Mouse (Mus musculus): Measurements from ENCODE around the gene Ccdc92b. TPM values are rescaled to one million over a fixed set of nuclear protein-coding genes. Genes with fewer than 3 reads are reported as not detected.

Ccdc92b gene
- polyA plus RNA-seq, 1 experiment from 2014 or later: 3.6 TPM

DNA sequence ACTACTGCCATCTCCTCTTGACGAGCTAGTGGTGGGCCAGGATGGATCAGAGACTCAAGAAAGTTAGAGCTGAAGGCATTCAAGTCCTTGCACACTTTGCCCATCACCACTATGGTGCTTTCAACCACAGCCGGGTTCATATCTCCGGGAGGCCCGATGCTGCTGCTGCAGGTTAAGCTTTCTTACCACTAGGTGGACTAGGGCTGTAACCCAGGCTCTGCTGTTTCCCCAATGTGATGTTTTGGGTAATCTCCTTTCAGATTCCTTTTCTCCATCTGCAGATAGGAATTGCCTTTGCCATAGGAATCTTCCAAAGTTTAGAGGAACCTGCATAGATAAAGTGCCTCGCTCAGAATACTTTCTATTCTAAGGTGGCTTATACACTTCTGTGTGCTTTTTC lies 3.8 kb upstream of the Ccdc92b start:
- H3K27me3 ChIP-seq (replicated peaks): peaks cover 62% of the 10 kb centered on the region
- no peaks in the 10 kb centered on the region for H3K9me3 ChIP-seq (replicated peaks)
- no peak overlapping the region for H3K9ac ChIP-seq (replicated peaks)
- no peak overlapping the region for H3K4me3 ChIP-seq (replicated peaks)
- no peaks in the 10 kb centered on the region for H3K36me3 ChIP-seq
- no peak overlapping the region for H3K4me2 ChIP-seq
- H3K27ac ChIP-seq (replicated peaks): no peak overlapping the region
- no peak for ATAC-seq (ENCODE audit: low FRiP score)
- WGBS: 54% methylated on average over 5 of the region's 5 CpGs
- H3K4me1 ChIP-seq: peaks cover 24% of the 10 kb centered on the region

DNA sequence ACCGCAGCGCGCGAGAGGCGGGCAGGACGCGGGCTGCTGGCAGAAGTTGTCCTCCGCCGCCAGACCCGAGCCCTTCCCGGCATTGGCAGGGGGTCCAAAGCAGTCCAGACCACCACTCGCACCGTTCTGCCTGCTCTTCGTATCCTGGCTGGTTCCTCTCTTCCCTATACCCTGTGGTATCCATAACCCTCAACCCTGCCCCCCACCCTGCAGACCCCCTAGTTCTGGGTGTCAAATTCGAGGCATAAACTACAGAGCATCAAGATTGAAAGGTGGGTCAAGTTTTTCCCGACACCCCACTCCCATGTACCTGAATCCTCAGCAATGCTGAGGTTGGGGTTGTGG lies 523 bp downstream of the Ccdc92b start:
- Histone ChIP-seq H3K36me3 (0 out of 2 replicates have a peak, but pooled peaks cover 6% of the 10 kb centered on the region), H3K9me3 (replicated peaks) (no peaks in the 10 kb centered on the region), H3K27ac (replicated peaks) (0 out of 2 replicates have a peak overlapping the region, but pooled peaks have one; percentile 42), H3K4me1 (peaks cover 18% of the 10 kb centered on the region), H3K4me3 (replicated peaks) (peak overlapping the region; percentile 73), H3K27me3 (replicated peaks) (peaks cover 40% of the 10 kb centered on the region), H3K4me2 (peak overlapping the region; percentile 73), H3K9ac (replicated peaks) (peak overlapping the region; percentile 76)
- 1% methylated on average over 16 of the region's 16 CpGs for WGBS
- peak; percentile 35; the same call in 1 of the 2 replicates for ATAC-seq (ENCODE audit: low FRiP score)

DNA sequence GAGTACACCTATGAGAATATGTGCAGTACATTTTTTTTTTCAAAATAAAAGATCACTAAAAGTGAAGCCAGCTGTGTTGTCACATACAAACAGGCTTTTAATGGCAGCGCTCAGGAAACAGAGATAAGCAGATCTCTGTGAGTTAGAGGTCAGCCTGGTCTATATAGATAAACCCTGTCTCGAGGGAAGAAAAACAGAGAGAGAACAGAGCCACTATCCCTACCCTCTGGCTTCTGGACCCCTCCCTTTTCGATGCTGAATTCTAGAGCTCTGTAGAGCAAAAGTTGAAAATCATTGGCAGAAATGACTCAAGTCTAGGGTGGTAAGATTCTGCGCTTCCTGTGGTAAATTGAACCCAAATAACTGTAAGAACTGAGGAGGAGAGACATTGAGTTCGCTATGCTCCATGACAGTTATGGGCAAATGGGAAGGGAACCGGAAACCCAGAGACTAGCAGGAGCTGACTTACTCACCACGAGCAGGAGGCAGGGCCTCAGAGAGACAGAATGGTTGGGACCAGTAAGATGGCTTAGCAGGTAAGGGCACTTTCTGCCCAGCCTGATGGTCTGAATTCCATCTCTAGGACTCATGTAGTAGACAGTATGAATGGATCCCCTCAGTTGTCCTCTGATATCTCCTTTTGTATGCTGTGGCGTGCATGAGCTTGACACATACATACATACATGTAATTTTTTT lies 2.7 kb downstream of the Ccdc92b start:
- H3K4me3 ChIP-seq (replicated peaks): no peak overlapping the region
- no peak for ATAC-seq (ENCODE audit: low FRiP score)
- H3K4me2 ChIP-seq: no peak overlapping the region
- WGBS: 87% methylated on average over 8 of the region's 8 CpGs
- H3K36me3 ChIP-seq: 0 out of 2 replicates have a peak, but pooled peaks cover 6% of the 10 kb centered on the region
- H3K9me3 ChIP-seq (replicated peaks): no peaks in the 10 kb centered on the region
- H3K9ac ChIP-seq (replicated peaks): no peak overlapping the region
- peaks cover 18% of the 10 kb centered on the region for H3K4me1 ChIP-seq
- no peak overlapping the region for H3K27ac ChIP-seq (replicated peaks)
- peaks cover 20% of the 10 kb centered on the region; the same call in 1 of the 2 replicates for H3K27me3 ChIP-seq (replicated peaks)

DNA sequence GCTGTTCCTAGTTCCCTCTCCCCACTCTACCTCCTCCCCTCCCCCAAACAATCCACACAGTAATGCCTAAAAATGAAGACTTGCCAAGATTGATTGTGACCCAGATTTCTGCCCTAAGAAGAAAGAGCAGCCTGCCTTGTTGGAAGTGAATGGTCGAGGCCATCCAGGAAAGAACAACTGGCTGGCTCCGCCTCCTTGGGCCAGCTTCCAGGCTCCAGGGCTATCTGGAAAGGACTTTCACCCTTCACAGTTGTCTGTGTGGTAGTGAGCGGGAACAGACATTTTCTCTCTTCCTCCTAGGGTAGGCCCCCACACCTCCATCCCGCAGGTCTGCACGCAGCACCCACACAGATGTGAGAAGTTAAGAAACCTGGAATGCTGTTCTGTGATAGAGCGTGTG lies 4.3 kb downstream of the Ccdc92b start:
- Histone ChIP-seq H3K4me2 (no peak overlapping the region), H3K36me3 (0 out of 2 replicates have a peak, but pooled peaks cover 8% of the 10 kb centered on the region), H3K4me1 (peaks cover 14% of the 10 kb centered on the region), H3K27me3 (replicated peaks) (peaks cover 16% of the 10 kb centered on the region; the same call in 1 of the 2 replicates), H3K27ac (replicated peaks) (no peak overlapping the region), H3K9ac (replicated peaks) (no peak overlapping the region), H3K9me3 (replicated peaks) (no peaks in the 10 kb centered on the region), H3K4me3 (replicated peaks) (no peak overlapping the region)
- no peak for ATAC-seq (ENCODE audit: low FRiP score)
- 76% methylated on average over 6 of the region's 6 CpGs for WGBS

DNA sequence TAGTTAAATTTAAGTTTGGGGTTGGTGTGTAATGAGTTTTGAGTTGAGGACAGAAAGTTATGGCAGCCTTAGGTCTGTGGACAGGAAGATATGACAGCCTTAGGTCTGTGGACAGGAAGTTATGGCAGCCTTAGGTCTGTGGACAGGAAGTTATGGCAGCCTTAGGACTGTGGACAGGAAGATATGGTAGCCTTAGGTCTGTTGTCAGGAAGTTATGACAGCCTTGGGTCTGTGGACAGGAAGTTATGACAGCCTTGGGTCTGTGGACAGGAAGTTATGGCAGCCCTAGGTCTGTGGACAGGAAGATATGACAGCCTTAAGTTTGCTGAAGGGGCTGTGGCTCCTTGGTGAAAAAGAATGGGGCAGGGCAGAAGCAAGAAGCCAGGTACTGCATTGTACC lies 5.9 kb downstream of the Ccdc92b start:
- Histone ChIP-seq H3K4me3 (replicated peaks) (no peak overlapping the region), H3K27me3 (replicated peaks) (peaks cover 8% of the 10 kb centered on the region; the same call in 1 of the 2 replicates), H3K9ac (replicated peaks) (no peak overlapping the region), H3K4me1 (peaks cover 5% of the 10 kb centered on the region), H3K9me3 (replicated peaks) (no peaks in the 10 kb centered on the region), H3K4me2 (no peak overlapping the region), H3K27ac (replicated peaks) (no peak overlapping the region), H3K36me3 (0 out of 2 replicates have a peak, but pooled peaks cover 13% of the 10 kb centered on the region)
- ATAC-seq (ENCODE audit: low FRiP score): no peak

DNA sequence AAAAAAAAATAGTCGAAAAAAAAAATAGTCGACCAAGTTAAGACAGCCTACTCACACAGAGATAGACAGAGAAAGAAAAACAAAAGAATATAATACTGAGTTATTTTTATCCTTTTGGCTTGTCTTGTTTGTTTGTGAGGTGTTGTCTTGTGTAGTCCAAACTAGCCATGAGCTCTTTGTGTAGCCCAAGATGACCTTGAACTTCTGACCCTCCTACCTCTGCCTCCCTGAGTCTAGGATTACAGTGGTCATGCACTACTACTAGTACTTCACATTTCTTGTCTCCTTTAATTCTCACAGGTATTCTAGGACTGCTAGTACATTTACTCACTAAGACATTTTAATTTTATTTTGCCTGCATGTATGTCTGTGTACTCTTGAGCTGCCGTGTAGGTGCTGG lies 8.1 kb downstream of the Ccdc92b start:
- Histone ChIP-seq H3K36me3 (0 out of 2 replicates have a peak, but pooled peaks cover 15% of the 10 kb centered on the region), H3K4me3 (replicated peaks) (no peak overlapping the region), H3K27ac (replicated peaks) (no peak overlapping the region), H3K9me3 (replicated peaks) (no peaks in the 10 kb centered on the region), H3K4me1 (no peaks in the 10 kb centered on the region), H3K9ac (replicated peaks) (no peak overlapping the region), H3K27me3 (replicated peaks) (no peaks in the 10 kb centered on the region), H3K4me2 (no peak overlapping the region)
- 84% methylated on average over 3 of the region's 3 CpGs for WGBS
- ATAC-seq (ENCODE audit: low FRiP score): no peak

DNA sequence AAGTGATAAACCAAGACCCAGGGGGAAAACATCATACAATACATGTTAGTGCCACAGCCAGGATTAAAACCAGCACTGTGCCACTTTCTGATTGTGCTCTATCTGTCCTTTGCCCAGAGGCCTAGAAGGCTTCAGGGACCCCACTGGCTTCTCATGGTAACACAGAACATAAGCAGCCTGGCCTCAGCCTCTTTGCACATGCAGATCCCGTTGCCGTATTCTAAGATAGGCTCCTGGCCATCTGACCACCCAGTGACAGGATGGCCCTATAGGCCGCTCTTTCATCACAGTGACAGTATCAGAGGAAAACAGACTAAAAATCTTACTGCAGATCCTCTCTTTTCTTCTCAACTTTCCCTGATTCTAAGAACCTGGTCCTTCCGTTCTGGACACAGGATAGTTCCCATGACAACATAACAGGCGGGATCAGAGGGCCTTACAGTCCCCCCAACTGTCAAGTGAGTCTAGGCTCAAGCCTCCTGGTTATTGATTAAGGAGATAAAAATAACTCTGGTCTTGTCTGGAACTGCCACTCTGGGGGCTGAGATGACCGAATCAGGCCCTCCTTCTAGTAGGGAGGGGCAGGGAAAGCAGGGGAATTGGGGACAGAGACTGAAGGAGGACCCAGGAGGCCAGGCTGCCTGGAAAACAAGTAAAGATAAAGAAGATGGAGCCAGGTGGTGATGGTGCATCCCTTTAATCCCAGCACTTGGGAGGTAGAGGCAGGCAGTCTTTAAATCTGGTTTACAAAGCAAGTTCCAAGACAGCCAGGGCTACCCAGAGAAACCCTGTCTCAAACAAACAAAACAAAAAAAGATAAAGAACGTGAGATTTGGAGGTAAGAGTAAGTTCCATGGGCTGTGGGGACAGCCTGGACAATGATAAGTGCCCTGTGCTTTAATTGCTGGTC lies 12.7 kb downstream of the Ccdc92b start:
- Histone ChIP-seq H3K9me3 (replicated peaks) (no peaks in the 10 kb centered on the region), H3K9ac (replicated peaks) (no peak overlapping the region), H3K36me3 (0 out of 2 replicates have a peak, but pooled peaks cover 10% of the 10 kb centered on the region), H3K27ac (replicated peaks) (no peak overlapping the region), H3K4me1 (peaks cover 2% of the 10 kb centered on the region), H3K27me3 (replicated peaks) (no peaks in the 10 kb centered on the region), H3K4me2 (no peak overlapping the region), H3K4me3 (replicated peaks) (no peak overlapping the region)
- 78% methylated on average over 7 of the region's 7 CpGs for WGBS
- ATAC-seq (ENCODE audit: low FRiP score): no peak

DNA sequence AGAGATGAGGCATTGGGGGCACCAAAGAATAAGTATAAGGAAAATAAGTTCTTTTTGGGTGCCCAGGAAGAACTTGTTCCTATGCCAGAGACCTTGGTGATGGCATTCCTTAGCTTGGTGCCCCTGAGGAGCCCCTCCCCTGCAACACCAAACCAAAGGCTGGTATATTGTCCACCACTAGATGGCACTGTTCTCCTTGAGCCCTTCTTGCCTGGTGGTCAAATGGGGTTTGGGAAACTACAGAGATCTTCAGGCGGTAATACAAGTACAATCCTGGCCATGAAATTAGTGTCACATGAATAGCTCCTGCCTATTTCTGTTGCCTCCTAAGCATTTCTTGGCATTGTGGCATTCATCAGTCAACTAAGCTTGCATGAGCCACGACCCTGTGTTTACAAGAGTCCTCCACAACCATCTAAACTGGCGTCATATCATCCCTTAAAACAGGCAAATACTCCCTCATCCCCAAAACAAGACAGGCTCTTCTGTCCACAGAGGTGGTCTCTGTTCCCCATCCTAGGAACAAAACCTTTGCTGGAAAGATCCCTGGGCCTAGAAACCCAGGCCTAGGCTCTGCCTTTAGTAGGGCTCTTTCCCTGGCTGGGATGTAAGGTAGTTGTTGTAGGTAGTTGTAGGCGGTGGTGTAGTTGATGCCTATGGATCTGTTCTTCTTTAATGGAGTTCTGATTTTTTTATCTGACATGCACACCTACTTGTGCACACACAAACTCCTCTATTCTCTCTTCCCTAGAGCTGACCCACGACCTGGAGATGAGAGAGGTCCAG lies 15.3 kb downstream of the Ccdc92b start:
- H3K4me2 ChIP-seq: no peak overlapping the region
- no peak overlapping the region for H3K27ac ChIP-seq (replicated peaks)
- H3K36me3 ChIP-seq: 0 out of 2 replicates have a peak, but pooled peaks cover 6% of the 10 kb centered on the region
- H3K4me1 ChIP-seq: peaks cover 23% of the 10 kb centered on the region
- no peak overlapping the region for H3K9ac ChIP-seq (replicated peaks)
- no peaks in the 10 kb centered on the region for H3K9me3 ChIP-seq (replicated peaks)
- no peaks in the 10 kb centered on the region for H3K27me3 ChIP-seq (replicated peaks)
- ATAC-seq (ENCODE audit: low FRiP score): no peak
- 62% methylated on average over 5 of the region's 5 CpGs for WGBS
- no peak overlapping the region for H3K4me3 ChIP-seq (replicated peaks)

DNA sequence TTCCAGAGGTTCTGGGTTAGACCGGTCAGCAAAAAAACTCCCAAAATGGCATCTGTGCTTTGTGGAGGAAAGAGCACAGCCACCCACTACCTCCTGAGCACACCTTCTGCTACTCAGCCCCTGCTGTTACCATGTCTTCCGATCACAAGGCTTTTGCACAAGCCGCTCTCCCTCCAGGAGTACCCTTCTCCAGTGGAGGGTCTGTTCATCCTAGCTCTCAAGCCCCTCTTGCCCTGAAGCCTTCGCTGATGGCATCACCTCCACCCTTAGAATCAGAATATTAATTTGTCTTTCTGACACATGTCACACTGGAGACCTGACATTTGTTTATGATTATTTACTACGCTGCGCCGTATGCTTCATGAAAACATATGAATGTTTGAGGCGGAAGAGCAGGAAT lies 18.1 kb downstream of the Ccdc92b start:
- H3K9me3 ChIP-seq (replicated peaks): no peaks in the 10 kb centered on the region
- no peaks in the 10 kb centered on the region for H3K36me3 ChIP-seq
- H3K4me2 ChIP-seq: peak overlapping the region; percentile 88
- ATAC-seq (ENCODE audit: low FRiP score): 0 out of 2 replicates have a peak, but pooled peaks have one; percentile 33
- WGBS: 15% methylated on average over 8 of the region's 8 CpGs
- peak overlapping the region; percentile 78 for H3K9ac ChIP-seq (replicated peaks)
- 0 out of 2 replicates have a peak, but pooled peaks cover 3% of the 10 kb centered on the region for H3K27me3 ChIP-seq (replicated peaks)
- H3K27ac ChIP-seq (replicated peaks): peak overlapping the region; percentile 94
- H3K4me3 ChIP-seq (replicated peaks): peak overlapping the region; percentile 62
- peaks cover 26% of the 10 kb centered on the region for H3K4me1 ChIP-seq

DNA sequence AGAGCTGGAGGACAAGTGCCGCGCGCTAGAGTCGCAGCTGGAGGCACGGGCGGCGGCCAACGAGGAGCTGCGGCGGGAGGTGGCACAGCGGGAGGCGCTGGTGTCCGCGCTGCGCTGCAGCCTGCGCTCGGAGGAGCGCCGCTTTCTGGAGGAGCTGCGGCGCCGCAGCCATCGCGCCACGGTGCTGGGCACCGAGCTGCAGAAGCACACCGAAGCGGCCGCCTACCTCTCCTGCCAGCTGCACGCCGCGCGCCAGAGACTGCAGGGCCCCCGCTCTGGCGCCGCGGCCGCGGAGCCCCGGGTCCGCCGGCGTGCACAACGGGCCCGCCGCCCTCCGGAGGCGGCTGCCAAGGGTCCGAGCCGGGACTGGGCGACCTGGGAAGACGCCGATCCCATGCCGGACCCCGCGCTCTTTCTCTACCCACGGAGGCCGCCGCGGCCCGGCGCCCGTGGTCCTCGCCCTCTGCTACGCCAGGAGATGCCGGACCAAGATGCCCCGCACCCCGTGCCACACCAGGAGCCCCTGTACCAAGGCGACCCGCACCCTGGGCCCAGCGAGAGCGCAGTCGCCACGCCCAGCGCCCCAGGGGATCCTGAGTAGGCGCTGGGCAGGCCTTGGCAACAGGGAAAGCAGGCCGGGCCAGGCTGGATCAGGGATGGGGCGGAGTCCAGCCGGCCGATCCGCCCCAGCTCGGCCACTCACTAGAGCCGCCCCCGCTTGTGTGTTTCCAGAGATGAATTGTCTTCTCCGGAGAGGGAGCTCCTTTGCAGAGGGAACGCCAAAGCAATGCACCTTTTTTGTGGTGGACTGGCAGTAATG lies 18.8 kb downstream of the Ccdc92b start:
- peak; percentile 89 for ATAC-seq (ENCODE audit: low FRiP score)
- no peaks in the 10 kb centered on the region for H3K9me3 ChIP-seq (replicated peaks)
- H3K4me1 ChIP-seq: peaks cover 26% of the 10 kb centered on the region
- H3K27ac ChIP-seq (replicated peaks): peak overlapping the region; percentile 94
- peak overlapping the region; percentile 88 for H3K4me2 ChIP-seq
- no peaks in the 10 kb centered on the region for H3K36me3 ChIP-seq
- H3K9ac ChIP-seq (replicated peaks): peak overlapping the region; percentile 78
- 0 out of 2 replicates have a peak, but pooled peaks cover 3% of the 10 kb centered on the region for H3K27me3 ChIP-seq (replicated peaks)
- WGBS: under 1% methylated on average over 79 of the region's 86 CpGs
- H3K4me3 ChIP-seq (replicated peaks): peak overlapping the region; percentile 62

Data from neural tube, embryonic 15.5 days (tissue).